Mouse (Mus musculus) liver (tissue): ENCODE data around the gene Cd207.
"Not testable (repeated sequence)": the region's sequence is repeated elsewhere in the genome, so short reads cannot be mapped to it uniquely, and the experiment has no call there.

Source experiments
- DNase-seq: peaks from one replicate; pipeline ENCODE4 v3.0.0-alpha.2; 2020; ENCODE audit warnings: mixed read lengths

The Cd207 gene

GRCm38 (mm10) chr6:83696684-83697083 lies 19.0 kb upstream of the Cd207 start:
- DNase-seq = no peak

GRCm38 (mm10) chr6:83695731-83696130 lies 18.1 kb upstream of the Cd207 start:
- DNase-seq = no peak

DNA sequence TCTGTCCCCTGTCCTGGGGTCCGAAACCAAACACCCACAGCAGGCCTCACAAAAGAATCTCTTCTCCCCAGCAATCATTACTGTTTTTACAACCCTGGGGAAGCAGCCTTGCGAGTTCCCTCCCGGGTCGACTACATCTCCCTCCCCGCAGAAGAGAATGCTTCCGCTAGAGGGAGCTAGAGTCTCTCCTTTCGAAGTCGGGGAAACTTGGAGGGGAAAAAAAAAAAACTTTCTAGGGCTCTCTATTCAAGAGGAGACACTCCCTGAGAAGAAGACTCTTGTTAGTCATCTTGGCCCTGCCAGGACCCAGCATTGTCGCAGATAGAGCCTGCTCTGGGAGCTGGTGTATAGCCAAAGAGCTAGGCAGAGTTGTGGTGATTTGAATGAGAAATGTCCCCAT lies 16.2 kb upstream of the Cd207 start:
- peak; percentile 64 for DNase-seq

DNA sequence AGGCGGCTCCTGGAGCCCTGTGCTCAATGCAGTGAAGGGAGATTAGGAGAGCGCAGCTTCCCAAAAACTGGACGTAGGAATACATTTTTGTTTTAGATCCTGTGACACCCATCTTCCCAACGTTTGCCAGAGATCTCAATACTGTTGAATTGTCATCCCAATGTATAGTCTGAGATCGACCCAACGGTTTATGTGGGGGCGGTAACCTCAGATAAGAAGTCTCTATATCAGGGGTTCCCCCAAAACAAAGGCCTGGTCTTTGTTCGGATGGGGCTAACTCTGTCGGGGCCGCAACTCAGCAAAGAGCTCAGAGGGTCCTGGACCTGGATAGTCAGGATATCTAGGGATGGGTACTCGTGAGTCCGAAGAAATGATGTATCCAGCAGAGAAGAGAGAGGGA lies 15.3 kb upstream of the Cd207 start:
- DNase-seq = no peak

- no peak for DNase-seq
These were observed 13.3 kb upstream of the Cd207 start for GRCm38 (mm10) chr6:83690936-83691335.

GRCm38 (mm10) chr6:83690277-83690676 lies 12.6 kb upstream of the Cd207 start:
- DNase-seq = peak; percentile 29

DNA sequence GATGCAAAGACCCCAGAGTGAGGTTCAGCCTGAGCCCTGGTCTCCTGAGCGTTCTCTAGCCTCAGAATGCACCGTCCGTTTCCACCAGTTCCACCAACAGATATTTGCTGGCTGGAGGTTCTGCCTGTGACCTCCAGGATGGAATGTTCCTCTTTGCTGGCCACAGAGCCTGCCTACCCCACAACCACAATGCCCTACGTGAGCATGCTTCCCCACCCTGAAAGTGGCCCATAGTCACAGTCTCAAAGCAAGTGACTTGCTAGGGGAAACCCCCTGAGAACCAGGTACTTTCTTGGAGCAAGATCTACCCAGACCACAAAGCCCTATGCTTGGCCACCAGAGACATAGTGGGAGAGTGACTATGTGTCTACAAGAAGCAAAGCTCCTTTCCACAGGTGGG lies 11.7 kb upstream of the Cd207 start:
- DNase-seq = no peak

DNA sequence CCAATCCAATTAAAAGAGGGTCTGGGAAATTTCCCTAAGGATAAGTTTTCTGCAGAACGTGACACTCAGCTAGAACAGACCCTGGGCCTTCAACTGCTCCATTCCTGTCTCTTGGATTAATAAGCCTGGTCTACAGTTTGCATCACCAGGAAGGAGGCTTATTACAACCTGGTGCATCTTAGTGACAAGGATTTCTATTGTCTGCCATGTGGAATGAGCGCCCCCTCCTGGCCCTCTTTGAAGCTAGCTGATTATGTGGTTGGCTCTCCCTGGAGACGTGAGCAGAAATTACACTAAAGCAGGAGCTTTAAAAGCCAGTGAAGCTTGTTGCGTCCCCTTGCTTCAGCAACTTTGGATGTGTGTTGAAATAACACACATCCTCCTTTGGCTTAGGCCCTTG lies 4.3 kb downstream of the Cd207 start:
- DNase-seq = peak; percentile 72

DNA sequence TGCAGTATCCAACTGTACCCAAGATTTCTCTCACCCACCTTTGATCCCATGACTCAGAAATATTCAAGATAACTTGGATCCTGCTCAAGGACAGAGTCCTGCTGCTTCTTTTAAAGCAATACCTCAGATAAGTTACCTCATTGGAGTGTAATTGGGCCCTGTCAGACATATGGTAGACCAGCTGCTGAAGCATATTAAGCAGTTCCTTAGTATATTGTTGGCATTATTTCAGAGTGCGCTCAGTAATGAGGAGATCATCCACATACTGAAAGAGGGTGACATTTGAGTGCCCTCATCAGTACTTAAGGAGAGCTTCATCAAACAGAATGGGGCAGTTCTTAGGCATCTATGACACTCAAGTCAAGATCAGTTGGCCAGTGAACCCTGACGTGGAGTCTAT lies 12.6 kb downstream of the Cd207 start:
- DNase-seq = no peak

DNA sequence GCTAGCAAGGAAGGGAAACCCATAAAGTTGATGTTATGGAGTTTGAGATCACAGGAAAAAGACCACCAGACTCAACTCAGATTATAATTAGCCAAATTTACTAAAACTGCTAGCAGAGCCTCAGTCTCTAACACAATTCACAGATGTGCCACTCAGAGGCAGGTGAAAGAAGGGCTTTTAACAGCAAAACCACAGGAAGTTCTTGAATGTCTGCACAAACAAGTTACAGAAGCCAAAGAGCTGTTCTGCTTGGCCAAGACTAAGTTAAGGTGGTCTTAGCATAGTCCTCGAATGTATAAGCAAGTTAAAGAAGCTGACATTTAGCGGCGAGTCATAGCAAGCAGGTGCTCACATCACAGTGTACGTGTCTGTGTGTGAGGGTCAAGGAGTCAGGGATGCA lies 16.8 kb downstream of the Cd207 start:
- no peak for DNase-seq

GRCm38 (mm10) chr6:83656087-83656486 lies 21.6 kb downstream of the Cd207 start, which contains the start of gene Clec4f:
Gene Clec4f (minus strand): TSS chr6:83656187.
- no peak for DNase-seq

GRCm38 (mm10) chr6:83646715-83647114 lies 30.9 kb downstream of the Cd207 start:
- DNase-seq = no peak

- no peak for DNase-seq
These were observed 42.3 kb downstream of the Cd207 start for GRCm38 (mm10) chr6:83635329-83635728.

- DNase-seq = not testable (repeated sequence)
These were observed 43.0 kb downstream of the Cd207 start for GRCm38 (mm10) chr6:83634631-83635030.

- DNase-seq = not testable (repeated sequence)
These were observed 43.6 kb downstream of the Cd207 start for GRCm38 (mm10) chr6:83634106-83634505.

DNA sequence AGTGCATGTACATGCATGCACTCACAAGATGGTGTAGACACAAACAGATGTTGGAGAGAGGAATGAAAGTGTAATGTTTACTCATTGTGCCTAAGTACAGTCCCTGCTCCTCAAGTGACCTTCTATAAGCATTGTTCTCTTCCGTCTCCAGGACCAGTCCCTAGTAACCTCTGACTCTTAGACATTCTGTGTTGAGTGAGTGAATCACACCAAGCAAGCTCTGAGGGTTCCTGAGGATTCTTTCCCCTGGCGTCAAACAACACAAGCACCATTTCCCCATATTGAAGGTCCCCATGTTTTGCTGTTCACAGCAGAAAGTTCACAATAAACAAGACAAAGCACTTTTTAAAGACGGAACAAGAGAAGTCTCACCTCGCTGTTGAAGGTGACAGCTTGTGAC lies 45.8 kb downstream of the Cd207 start:
- DNase-seq = no peak

GRCm38 (mm10) chr6:83626781-83627180 lies 50.9 kb downstream of the Cd207 start:
- DNase-seq = no peak
